Comparison of ENCODE assay signal across 8 mouse cellular contexts in the genomic region with DNA sequence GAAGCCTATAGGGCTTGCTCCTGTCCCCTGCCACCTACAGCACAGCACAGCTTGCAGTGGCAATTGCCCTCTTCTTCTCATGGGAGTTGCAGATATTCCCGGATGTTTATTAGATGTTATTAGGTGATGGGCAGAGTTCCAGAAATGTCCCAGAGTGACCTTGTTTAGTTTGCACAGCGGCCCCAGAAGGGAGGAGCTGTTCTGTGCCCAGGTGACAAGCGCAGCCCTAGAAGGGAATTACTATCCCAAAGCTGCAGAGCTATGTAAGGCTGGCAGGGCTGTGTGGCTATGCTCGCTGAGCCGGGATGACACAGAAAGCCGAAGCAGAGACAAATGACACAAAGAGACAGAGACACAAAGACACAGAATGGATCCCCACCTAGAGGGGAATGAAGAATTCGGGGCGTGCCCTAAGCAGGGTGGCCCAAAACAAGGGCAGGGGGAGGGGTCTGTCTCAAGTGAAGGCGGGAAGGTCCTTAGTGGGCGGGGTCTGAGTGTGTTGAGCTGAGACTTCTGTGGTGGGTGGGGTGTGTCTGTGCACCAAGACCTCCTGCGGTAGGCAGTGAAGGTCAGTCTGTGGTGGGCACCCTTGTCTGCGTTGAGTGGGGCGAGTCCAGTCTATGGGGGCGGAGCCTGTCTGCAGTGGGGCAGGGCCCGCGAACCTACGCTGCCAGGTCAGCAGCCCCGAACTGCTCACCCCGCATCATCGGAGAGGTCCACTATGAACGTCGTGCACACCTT. TPM values are rescaled to one million over a fixed set of nuclear protein-coding genes. Genes with fewer than 3 reads are reported as not detected.
DNase-seq lines count a peak whose midpoint lies in the region; ATAC-seq lines count a peak whose summit lies in the region.
"Had no signal": no experiment of that assay in that cellular context is flagged by ENCODE, and none has a peak within 500 bp of the region (broad histone marks: within the 10 kb centered on the region; RNA-seq: fewer than 3 reads in every experiment).

No protein-coding gene starts in this region.

- DNase-seq in CD4-positive, CD25-positive, alpha-beta regulatory T cell, adult 2 months (ENCODE audit: low read depth, low spot score), result peak; percentile 70
- peak; percentile 67 for DNase-seq in NIH3T3 (ENCODE audit: low read depth)
- peak; percentile 79 for DNase-seq in embryonic facial prominence, embryonic 11.5 days (ENCODE audit: low spot score)
- DNase-seq in kidney, postnatal 10 days, result peak; percentile 76
- peak; percentile 72 to 73 for DNase-seq in lung, postnatal 4 days

- H3K4me2 ChIP-seq in embryonic facial prominence, embryonic 11.5 days (ENCODE audit: low read depth, low read length), result peak overlapping the region; percentile 91
- H3K4me2 ChIP-seq in heart, embryonic 15.5 days, result peak overlapping the region; percentile 94
- peak overlapping the region; percentile 78 for H3K4me2 ChIP-seq in stomach, embryonic 14.5 days (replicated peaks; ENCODE audit: low read depth, low read length)

- no peaks in the 10 kb centered on the region for H3K9me3 ChIP-seq in embryonic facial prominence, embryonic 11.5 days (replicated peaks; ENCODE audit: control insufficient read depth, low read length)
- no peaks in the 10 kb centered on the region for H3K9me3 ChIP-seq in heart, embryonic 15.5 days (replicated peaks)
- H3K9me3 ChIP-seq in stomach, embryonic 14.5 days (ENCODE audit: control insufficient read depth, low read depth, low read length), result no peaks in the 10 kb centered on the region

- peak overlapping the region; percentile 72 for H3K9ac ChIP-seq in embryonic facial prominence, embryonic 11.5 days (replicated peaks; ENCODE audit: low read length)
- H3K9ac ChIP-seq in heart, embryonic 15.5 days, result peak overlapping the region; percentile 85
- peak overlapping the region; percentile 64 for H3K9ac ChIP-seq in stomach, embryonic 14.5 days (replicated peaks; ENCODE audit: low read depth, low read length)

- WGBS in embryonic facial prominence, embryonic 11.5 days, result 2% methylated on average over 22 of the region's 22 CpGs
- WGBS in heart, embryonic 15.5 days, result 1% methylated on average over 22 of the region's 22 CpGs
- WGBS in stomach, embryonic 14.5 days, result 2% methylated on average over 22 of the region's 22 CpGs

- H3K36me3 ChIP-seq in embryonic facial prominence, embryonic 11.5 days (replicated peaks; ENCODE audit: control insufficient read depth, insufficient read depth, low read depth, low read length), result no peaks in the 10 kb centered on the region
- no peaks in the 10 kb centered on the region for H3K36me3 ChIP-seq in heart, embryonic 15.5 days
- no peaks in the 10 kb centered on the region for H3K36me3 ChIP-seq in stomach, embryonic 14.5 days (ENCODE audit: control insufficient read depth, insufficient read depth, low read length)

- peak overlapping the region; percentile 64 for H3K4me3 ChIP-seq in embryonic facial prominence, embryonic 11.5 days (ENCODE audit: low read depth, low read length)
- peak overlapping the region; percentile 86 for H3K4me3 ChIP-seq in heart, embryonic 15.5 days
- H3K4me3 ChIP-seq in stomach, embryonic 14.5 days (ENCODE audit: low read depth, low read length), result peak overlapping the region; percentile 75

- H3K4me1 ChIP-seq in embryonic facial prominence, embryonic 11.5 days (ENCODE audit: control insufficient read depth, insufficient read depth, low read length), result peaks cover 2% of the 10 kb centered on the region
- H3K4me1 ChIP-seq in heart, embryonic 15.5 days (replicated peaks), result peaks cover 53% of the 10 kb centered on the region
- H3K4me1 ChIP-seq in stomach, embryonic 14.5 days (ENCODE audit: control insufficient read depth, insufficient read depth, low read length), result peaks cover 19% of the 10 kb centered on the region

- H3K27me3 ChIP-seq in embryonic facial prominence, embryonic 11.5 days (ENCODE audit: control insufficient read depth, insufficient read depth, low read length), result 0 out of 2 replicates have a peak, but pooled peaks cover 3% of the 10 kb centered on the region
- 0 out of 2 replicates have a peak, but pooled peaks cover under 1% of the 10 kb centered on the region for H3K27me3 ChIP-seq in heart, embryonic 15.5 days
- no peaks in the 10 kb centered on the region for H3K27me3 ChIP-seq in stomach, embryonic 14.5 days (ENCODE audit: control insufficient read depth, insufficient read depth, low read length)

- 0 out of 2 replicates have a peak overlapping the region, but pooled peaks have one; percentile 35 for H3K27ac ChIP-seq in embryonic facial prominence, embryonic 11.5 days (replicated peaks; ENCODE audit: low read depth, low read length)
- peak overlapping the region; percentile 96 for H3K27ac ChIP-seq in heart, embryonic 15.5 days
- H3K27ac ChIP-seq in stomach, embryonic 14.5 days (ENCODE audit: low read length), result peak overlapping the region; percentile 93

- ATAC-seq in embryonic facial prominence, embryonic 11.5 days (replicated peaks; ENCODE audit: insufficient number of reproducible peaks, low FRiP score, low TSS enrichment, low read depth), result peak; percentile 76
- ATAC-seq in heart, embryonic 15.5 days (replicated peaks; ENCODE audit: insufficient number of reproducible peaks, insufficient read depth, low FRiP score, low read depth), result peak; percentile 49
- ATAC-seq in stomach, embryonic 14.5 days (ENCODE audit: insufficient number of reproducible peaks, insufficient read depth, low FRiP score, low read depth), result peak; percentile 55

RNA-seq across cellular contexts. Expression of gene Trpm4, which starts 0.7 kb away (rescaled TPM):
- 5.0 and 7.2 TPM in 2 replicates for polyA plus RNA-seq in embryonic facial prominence, embryonic 11.5 days (2014; fragmentation: Nextera tagmentation; extraction: Ambion mirVana)
- polyA plus RNA-seq in heart, embryonic 15.5 days (2015; fragmentation: Nextera tagmentation; extraction: Ambion mirVana), result 12.7 and 15.8 TPM in 2 replicates
- polyA plus RNA-seq in stomach, embryonic 14.5 days (2014; fragmentation: Nextera tagmentation; extraction: Ambion mirVana), result 18.3 and 23.5 TPM in 2 replicates

RNA-seq across cellular contexts. Expression of gene Hrc, which starts 2.2 kb away (rescaled TPM):
- 0.33 and 0.34 TPM in 2 replicates for polyA plus RNA-seq in embryonic facial prominence, embryonic 11.5 days (2014; fragmentation: Nextera tagmentation; extraction: Ambion mirVana)
- 25.2 and 26.4 TPM in 2 replicates for polyA plus RNA-seq in heart, embryonic 15.5 days (2015; fragmentation: Nextera tagmentation; extraction: Ambion mirVana)
- 0.78 and 1.8 TPM in 2 replicates for polyA plus RNA-seq in stomach, embryonic 14.5 days (2014; fragmentation: Nextera tagmentation; extraction: Ambion mirVana)

RNA-seq across cellular contexts. Expression of gene Ppfia3, which starts 34.0 kb away (rescaled TPM):
- polyA plus RNA-seq in embryonic facial prominence, embryonic 11.5 days (2014; fragmentation: Nextera tagmentation; extraction: Ambion mirVana), result 7.4 TPM in 2 replicates
- 1.6 and 2.1 TPM in 2 replicates for polyA plus RNA-seq in heart, embryonic 15.5 days (2015; fragmentation: Nextera tagmentation; extraction: Ambion mirVana)
- polyA plus RNA-seq in stomach, embryonic 14.5 days (2014; fragmentation: Nextera tagmentation; extraction: Ambion mirVana), result 5.2 and 6.1 TPM in 2 replicates

RNA-seq across cellular contexts. Expression of gene Lin7b, which starts 37.5 kb away (rescaled TPM):
- polyA plus RNA-seq in embryonic facial prominence, embryonic 11.5 days (2014; fragmentation: Nextera tagmentation; extraction: Ambion mirVana), result 0.77 and 0.86 TPM in 2 replicates
- polyA plus RNA-seq in heart, embryonic 15.5 days (2015; fragmentation: Nextera tagmentation; extraction: Ambion mirVana), result 1.2 and 1.3 TPM in 2 replicates
- polyA plus RNA-seq in stomach, embryonic 14.5 days (2014; fragmentation: Nextera tagmentation; extraction: Ambion mirVana), result 4.2 and 5.1 TPM in 2 replicates

RNA-seq across cellular contexts. Expression of gene Slc6a21, which starts 55.5 kb away (rescaled TPM):
- not detected in 2 replicates for polyA plus RNA-seq in embryonic facial prominence, embryonic 11.5 days (2014; fragmentation: Nextera tagmentation; extraction: Ambion mirVana)
- polyA plus RNA-seq in heart, embryonic 15.5 days (2015; fragmentation: Nextera tagmentation; extraction: Ambion mirVana), result not detected in 2 replicates
- not detected in 2 replicates for polyA plus RNA-seq in stomach, embryonic 14.5 days (2014; fragmentation: Nextera tagmentation; extraction: Ambion mirVana)
- polyA plus RNA-seq: large intestine, adult 2 months had no signal

Comparison
In these comparisons a context has a peak if more than half of its experiments do, and no peak if none do; other contexts are left out.
1. Peak in every context shown above with its lines: DNase-seq, ATAC-seq, H3K4me3 ChIP-seq and H3K27ac ChIP-seq.
2. H3K27ac ChIP-seq: peak in every context shown above with its lines; median percentile 96 in heart, embryonic 15.5 days; 93 in stomach, embryonic 14.5 days; 35 in embryonic facial prominence, embryonic 11.5 days.